Mouse (Mus musculus): Measurements from ENCODE around the gene Limk1. TPM values are rescaled to one million over a fixed set of nuclear protein-coding genes. Genes with fewer than 3 reads are reported as not detected.

The Limk1 gene
- total RNA-seq (2015; ENCODE audit: low replicate concordance) (0.42 and 1.8 TPM in 2 replicates), total RNA-seq (2017; ENCODE audit: low replicate concordance) (0.64 and 0.76 TPM in 2 replicates)

DNA sequence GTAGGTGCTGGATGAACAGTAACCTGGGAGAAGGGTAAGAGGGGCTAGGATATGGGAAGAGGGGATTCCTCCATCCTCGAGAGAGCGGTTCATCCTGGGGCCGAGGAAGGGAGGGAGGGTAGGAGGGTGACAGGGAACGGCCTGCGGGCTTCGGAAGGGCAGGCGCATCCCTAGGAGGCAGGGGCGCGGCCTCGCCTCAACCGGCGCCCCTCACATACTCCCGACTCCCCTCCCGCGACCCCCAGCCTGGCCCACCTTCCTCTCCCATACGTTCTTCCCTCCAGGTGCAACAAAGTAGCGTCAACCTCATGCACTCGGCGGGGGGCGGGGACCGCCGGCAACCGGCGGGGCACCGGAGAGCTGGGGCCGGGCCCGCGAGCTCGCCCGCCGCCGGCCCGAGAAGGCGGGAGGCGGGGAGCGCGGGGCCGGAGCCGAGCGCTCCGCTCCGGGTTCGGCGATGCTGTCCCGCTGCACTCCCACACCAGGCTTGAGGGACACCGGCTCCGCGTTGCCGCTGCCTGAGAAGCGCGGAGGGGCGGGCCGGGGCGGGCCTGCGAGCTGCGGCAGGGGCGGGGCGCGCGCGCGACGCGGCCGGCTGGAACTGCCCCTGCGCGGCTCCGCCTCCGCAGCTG is at the start of gene Limk1:
Gene Limk1 (minus strand): TSS at position 513 of the 632 bp plus-strand sequence.
- ATAC-seq (replicated peaks; ENCODE audit: low FRiP score, poor library complexity, severe bottlenecking) = no peak

DNA sequence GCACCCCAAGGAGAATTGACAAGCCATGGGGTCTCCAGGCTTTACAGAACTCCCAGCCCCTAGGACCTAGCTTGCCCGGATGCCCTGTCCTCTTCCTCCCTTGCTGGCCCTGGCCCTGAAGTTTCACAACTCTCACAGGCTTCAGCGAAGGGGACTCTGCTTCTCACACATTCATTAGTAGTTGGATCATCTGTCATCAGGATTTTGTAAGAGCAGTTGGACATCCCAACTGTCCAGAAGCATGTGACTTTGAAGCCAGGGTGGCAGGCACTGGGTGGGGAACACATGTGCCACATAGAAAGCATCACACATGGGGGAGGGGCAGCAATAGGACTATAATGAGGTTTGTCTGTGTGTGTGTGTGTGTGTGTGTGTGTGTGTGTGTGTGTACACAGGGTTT is 46.5 kb upstream of the Limk1 start:
- no peak for ATAC-seq (replicated peaks; ENCODE audit: low FRiP score, poor library complexity, severe bottlenecking)

DNA sequence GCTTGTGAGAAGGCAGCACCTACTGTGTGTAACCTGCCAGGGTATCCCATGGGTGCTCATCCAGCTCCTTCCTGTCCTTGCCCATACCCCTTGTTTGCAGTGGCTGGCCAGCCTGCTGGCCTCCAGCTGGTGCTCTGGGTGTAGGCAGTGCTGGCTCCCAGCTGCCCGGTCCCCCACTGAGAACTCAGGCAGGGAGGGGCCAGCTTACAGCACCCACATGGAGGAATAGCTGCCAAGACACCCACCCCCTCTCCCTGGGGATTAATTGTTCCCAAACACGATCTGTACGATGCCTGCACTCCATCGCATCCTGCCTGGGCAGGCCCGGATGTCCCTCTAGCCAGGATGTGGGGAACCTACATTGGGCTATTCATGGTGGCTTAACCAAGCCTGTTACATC is 45.7 kb upstream of the Limk1 start:
- ATAC-seq (replicated peaks; ENCODE audit: low FRiP score, poor library complexity, severe bottlenecking) = no peak

DNA sequence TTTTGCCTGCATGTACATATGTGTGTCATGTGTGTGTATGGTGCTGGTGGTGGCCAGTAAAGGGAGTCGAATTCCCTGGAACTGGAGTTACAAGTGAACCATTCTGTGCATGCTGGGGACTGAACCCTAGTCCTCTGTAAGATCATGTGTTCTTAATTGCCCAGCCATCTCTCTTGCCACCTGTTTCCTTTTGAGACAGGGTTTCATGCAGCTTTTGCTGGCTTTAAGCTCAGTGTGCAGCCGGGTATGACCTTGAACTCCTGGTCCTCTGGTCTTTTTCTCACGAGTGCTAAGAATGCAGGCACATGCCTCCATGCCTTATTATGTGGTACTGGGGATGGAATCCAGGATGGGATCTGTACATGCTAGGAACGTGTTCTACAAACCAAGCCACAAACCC is 44.8 kb upstream of the Limk1 start:
- no peak for ATAC-seq (replicated peaks; ENCODE audit: low FRiP score, poor library complexity, severe bottlenecking)

DNA sequence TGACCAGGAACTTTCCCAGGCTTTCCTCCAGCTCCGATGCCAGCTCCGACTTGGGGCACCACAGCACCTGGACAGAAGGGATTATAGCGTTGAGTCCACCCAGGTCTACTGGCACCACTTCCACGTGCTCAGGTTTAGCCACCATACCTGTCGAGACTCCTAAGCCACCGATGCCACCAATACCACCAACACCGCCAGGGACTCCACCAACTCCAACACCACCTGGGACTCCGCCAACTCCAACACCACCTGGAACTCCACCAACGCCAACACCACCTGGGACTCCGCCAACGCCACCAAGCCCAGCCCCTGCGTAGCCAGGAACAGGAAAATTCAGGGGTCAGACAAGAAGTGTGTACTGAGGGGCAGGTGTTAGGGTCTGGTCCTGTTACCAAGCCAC is 40.7 kb upstream of the Limk1 start:
- no peak for ATAC-seq (replicated peaks; ENCODE audit: low FRiP score, poor library complexity, severe bottlenecking)

DNA sequence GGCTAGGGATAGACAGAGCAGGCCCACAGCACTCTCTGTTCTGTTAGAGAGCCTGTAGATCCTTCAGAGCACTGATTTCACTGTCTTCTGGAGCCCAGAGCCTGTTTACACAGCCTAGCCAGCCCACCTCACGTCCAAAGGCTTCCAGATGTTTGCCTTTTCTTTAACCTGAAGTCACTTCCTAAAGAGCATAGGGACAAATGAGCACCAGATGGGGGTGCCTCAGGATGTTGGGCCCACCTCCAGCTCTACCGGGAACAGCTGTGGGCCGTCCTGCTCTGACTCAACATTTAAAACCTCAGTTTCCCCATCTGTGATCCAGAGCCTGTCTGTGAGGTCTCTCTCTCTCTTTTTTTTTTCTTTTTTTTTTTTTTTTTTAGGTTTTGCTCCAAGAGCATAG is 40.1 kb upstream of the Limk1 start:
- no peak for ATAC-seq (replicated peaks; ENCODE audit: low FRiP score, poor library complexity, severe bottlenecking)

DNA sequence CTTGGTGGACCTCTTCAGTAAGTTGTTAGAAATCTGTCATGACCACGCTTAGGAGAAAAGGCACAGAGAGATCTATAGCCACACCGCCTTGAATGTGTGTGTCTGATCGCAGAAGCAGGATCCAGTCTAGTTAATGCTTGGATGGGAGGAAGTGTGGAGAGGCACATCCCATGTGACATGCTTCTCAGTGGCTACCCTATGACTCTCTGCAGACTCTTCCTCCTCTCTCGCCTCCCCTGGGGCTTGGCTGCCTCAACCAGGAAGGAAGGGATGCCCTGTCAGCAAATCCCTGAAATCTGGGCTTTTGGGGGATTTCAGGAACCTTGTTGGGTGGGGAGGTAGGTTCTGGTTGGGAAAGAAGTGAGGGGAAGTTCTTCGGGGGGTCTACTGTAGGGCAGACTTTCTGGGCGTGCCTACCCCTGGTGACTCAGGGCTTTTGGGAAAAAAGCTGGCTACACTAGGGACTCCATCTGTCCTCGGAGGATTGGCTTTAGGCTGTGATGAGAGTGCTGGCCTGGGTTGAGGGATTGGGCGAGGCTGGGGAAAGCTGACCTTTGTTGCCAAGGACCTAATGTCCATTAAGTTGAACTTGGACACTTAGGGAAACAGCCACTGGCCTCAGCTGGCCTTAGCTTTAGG is 38.7 kb upstream of the Limk1 start:
- no peak for ATAC-seq (replicated peaks; ENCODE audit: low FRiP score, poor library complexity, severe bottlenecking)

DNA sequence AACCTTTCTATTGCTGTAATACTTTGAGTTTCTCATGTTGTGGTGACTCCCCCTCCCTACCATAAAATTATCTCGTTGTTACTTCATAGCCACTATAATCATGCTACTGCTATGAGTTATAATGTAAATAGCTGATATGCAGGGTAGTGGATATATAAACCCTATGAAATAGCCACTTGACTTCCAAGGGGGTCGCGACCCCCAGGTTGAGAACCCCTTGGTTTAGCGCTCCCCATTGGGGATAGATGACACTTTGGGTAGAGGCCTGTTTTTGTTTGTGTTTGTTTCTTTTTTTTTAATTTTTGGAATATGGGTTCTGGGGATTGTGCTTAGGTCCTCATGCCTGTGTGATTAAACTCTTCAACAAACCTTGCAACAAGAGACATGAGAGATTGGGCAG is 36.9 kb upstream of the Limk1 start:
- ATAC-seq (replicated peaks; ENCODE audit: low FRiP score, poor library complexity, severe bottlenecking) = no peak

DNA sequence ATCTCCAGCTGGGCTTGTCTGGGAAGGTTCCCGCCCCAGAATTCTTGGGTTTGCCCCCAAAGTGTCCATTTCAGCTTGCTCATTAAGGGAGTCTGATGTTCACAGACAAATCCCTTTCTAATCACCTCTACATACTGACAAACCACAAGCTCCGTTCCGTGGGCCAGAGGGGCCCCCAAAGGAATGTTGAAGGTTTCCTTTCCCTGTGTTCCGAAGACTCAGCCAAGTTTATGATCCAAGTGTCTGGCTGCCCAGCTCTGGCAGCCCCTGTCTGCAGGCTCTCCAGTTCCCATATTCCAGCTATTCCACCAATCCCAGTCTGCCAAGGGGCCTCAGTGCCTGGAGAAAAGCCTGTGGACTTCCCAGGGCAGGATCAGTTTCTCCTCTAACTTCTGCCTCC is 31.7 kb upstream of the Limk1 start:
- no peak for ATAC-seq (replicated peaks; ENCODE audit: low FRiP score, poor library complexity, severe bottlenecking)

DNA sequence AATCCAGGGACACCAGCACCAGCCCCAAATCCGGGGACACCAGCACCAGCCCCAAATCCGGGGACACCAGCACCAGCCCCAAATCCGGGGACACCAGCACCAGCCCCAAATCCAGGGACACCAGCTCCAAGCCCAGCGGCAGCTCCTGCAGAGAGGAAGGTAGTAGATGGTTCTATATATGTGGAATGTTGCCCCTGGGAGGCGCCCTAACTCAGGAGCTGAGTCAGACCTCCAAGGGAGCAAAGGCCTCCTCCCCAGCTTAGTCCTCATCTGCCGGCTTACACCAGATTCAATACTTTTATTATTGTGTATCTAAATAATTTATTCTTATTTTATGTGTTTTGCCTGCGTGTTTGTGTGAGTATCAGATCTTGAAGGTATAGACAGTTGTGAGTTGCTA is 22.7 kb upstream of the Limk1 start:
- no peak for ATAC-seq (replicated peaks; ENCODE audit: low FRiP score, poor library complexity, severe bottlenecking)

DNA sequence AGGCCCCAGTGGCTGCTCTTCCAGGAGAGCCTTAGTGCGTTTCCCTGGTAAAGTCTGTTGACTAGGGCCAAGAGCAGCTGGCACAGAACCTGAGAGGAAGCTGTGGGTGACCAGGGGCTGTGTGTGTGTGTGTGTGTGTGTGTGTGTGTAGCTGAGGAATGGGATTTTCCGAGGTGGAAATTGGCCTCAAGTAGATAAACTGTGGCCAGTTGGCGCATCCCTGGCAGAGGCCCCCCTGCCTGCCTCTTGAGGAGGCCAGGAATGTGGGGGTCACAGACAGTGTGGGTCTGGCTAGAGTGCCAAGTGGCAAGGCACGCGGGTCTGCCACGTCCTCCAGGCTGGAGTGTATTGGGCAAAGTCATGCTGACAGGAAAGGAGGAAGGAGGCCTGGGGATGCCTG is 20.9 kb upstream of the Limk1 start:
- no peak for ATAC-seq (replicated peaks; ENCODE audit: low FRiP score, poor library complexity, severe bottlenecking)

DNA sequence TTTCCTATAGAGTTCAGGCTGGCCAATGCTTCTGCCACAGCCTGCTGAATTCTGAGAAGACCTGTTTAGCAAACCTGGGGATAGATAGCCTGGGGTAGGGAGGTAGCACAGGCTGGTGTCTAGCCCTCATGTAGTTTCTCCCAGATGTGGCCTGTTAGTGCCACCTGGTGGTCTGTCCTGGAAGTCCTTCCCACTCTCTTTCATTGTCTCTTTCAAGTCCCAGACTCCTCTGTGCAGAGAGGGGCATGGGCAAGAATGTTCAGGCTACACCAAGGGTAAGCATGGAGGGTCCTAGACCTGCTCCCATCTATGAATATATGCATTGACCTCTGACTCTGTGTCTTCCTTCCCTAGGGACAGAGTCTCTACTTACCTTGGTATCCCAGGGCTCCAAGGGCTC is 15.8 kb upstream of the Limk1 start:
- ATAC-seq (replicated peaks; ENCODE audit: low FRiP score, poor library complexity, severe bottlenecking) = peak; percentile 62; the same call in 1 of the 2 replicates

DNA sequence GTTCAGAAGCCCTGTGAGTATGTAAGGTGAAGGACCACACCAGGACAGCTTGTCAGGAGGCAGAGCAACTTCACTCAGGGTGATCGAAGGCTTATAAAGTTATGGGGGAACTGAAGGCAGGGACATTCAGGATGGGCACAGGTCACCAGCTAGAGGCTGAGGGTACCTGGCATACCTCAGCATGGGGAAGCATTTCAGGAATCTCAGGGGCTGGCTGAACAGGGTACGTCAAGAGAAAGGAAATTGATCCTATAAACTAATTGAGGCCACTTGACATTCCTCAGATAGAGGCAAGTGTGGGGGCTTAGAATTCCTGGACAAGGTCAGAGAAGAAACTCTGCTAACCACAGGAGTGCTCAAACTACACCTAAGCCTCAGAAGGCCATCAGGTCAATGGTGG is 7.1 kb upstream of the Limk1 start:
- ATAC-seq (replicated peaks; ENCODE audit: low FRiP score, poor library complexity, severe bottlenecking) = no peak

DNA sequence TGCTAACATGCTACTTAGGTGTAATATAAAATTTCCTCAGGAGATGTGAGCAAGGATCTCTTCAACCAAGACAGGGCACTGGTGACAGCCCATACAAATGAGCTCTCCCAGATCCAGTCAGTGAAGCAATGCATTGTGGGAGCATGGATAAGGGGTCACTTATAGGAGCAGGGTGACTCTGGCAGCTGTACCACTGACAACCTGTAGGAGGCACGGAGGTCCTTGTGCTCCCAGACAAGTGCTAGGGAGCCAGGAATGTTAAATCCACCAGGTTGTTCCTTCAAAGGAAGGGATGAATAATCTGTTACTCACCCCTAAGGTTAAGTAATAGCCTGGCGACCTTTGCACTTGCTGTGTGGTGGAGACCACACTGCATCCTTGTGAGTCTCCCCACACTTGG is 6.7 kb upstream of the Limk1 start:
- no peak for ATAC-seq (replicated peaks; ENCODE audit: low FRiP score, poor library complexity, severe bottlenecking)

DNA sequence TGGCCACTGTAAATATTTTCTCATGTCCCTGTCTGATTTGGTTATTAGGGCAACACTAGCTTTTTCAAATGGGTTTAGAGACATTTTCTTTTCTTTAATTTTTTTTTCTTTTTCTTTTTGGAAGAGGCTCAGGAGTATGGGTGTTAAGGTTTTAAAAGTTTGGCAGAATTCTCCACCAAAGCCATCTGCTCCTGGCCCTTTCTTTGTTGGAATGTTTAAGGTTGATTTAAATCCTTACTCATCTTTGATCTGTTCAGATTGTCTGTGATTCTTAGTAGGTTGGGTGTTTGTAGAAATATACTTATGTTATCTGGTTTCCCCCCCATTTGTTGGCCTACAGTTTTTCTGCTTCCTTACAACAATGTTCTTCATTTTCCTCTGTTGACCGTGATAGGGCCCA is 4.3 kb upstream of the Limk1 start:
- no peak for ATAC-seq (replicated peaks; ENCODE audit: low FRiP score, poor library complexity, severe bottlenecking)

DNA sequence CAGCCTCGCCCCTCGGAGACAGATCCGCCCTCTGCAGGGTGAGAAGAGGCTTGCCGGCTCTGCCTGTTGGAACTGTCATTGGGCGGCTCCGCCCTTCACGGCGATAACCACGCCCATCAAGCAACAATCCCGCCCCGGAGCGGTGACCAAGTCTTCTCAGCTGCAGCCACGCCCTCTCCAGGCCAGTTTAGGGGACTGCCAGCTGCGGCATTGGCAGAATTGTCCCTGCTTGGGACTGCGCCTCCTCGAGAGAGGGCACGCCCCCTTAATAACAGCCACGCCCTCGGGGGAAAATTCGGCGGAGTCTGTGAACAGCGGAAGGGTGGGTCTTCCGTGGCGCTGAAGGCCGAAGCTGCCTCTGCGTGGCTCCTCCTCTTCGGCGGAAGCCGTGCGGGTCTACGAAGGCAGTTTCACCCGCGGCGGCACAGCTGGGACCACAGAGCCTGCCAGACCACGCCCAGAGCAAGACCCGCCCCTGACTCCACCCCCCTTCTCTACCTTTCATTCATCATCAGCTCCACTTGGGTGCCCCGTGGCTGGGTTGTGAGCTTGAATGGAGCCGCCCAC is 403 bp upstream of the Limk1 start:
- ATAC-seq (replicated peaks; ENCODE audit: low FRiP score, poor library complexity, severe bottlenecking) = peak; percentile 93

DNA sequence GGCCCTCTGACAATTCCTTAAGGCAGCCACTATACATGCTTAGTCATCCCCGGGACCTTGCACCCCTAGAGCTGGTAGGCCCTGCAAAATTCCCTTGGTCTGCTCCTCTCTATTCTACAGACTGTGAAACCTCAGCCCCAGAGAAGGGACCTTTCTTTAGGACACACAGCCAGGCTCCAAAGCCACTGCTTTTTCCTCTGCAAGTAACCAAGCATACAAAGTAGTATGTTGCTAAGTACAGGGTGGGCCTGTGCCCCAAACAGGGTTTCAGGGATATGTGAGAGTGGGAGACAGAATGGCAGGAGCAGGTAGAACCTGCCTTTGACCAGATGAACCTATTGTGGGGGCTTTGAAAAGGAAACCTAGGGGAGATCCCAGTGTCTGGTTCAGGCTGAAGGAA is 1.2 kb downstream of the Limk1 start:
- no peak for ATAC-seq (replicated peaks; ENCODE audit: low FRiP score, poor library complexity, severe bottlenecking)

DNA sequence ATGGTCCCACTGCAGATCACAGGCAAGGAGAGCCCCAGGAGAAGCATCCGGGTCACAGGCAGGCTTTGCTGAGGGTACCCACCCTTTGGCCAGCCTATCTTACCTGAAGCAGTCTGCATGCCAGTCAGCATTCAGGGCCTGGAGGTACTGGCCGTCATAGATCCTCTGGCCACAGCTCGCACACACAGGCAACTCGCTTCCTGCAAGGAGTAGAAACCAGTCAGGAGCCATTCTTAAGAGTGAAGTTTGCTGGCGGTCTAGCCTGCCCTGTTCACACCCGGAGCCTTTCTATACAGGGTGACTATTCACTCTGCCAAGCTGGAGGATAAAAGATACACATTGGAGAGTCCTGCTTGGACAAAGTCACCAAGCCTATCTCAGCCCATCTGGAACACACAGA is 1.9 kb downstream of the Limk1 start:
- no peak for ATAC-seq (replicated peaks; ENCODE audit: low FRiP score, poor library complexity, severe bottlenecking)

DNA sequence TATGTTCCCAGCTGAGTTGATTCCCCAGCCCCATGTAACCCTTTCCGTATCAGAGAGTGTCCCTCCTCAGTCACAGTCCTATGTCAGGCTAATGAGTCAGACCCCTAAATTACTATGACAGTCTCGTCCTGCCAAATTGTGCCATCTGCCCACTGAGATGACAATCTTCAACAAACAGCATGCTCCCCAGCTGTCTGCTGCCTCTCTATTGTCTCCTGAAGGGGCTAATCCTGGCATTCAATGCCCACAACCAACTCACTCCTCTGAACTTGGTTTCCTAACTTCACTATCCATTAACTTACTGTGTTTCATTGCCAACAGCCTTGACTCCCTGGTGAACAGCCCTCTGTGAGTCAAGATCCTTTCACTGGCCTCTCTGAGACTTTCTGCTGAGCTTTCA is 4.0 kb downstream of the Limk1 start:
- no peak for ATAC-seq (replicated peaks; ENCODE audit: low FRiP score, poor library complexity, severe bottlenecking)

DNA sequence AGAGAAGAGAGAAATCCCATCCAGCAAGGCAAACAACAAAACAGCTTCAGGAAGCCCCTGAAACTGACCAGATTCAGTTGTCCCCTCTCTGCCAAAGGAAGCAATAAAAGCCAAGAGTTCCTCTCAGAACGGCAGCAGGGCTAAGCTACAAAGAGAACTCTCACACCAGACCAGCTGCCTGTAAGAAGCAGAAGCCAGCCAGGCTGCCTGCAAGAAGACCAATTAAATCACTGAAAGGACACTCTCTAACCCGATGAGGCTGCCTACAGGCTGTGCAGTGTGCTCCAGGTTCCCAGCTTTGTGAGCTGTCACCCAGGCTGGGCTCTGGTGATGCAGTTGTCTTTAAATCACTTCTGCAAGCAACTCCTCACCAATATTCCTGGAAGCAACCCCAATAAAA is 4.6 kb downstream of the Limk1 start:
- no peak for ATAC-seq (replicated peaks; ENCODE audit: low FRiP score, poor library complexity, severe bottlenecking)

DNA sequence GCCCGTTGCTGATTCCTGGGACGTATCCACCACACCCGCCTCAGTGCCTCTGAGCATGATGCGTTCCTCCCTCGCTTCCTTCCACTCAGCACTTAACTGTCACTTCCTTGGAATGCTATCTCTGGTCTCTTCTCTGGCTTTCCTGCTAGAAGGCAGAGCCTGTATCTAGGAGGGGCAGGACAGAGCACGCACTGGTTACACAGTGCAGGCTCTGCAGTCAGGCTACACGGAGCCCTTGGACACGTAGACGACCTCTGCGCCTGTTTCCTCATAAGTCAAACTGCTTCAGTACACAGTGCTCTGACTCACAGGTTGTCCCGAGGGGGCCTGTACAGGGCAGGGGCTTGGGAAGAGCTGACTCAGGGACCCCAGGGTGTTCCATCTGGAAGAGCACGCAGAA is 8.2 kb downstream of the Limk1 start:
- ATAC-seq (replicated peaks; ENCODE audit: low FRiP score, poor library complexity, severe bottlenecking) = no peak

All from erythroid progenitor cell, adult 5-6 weeks (primary cell).